In the genomic region with DNA sequence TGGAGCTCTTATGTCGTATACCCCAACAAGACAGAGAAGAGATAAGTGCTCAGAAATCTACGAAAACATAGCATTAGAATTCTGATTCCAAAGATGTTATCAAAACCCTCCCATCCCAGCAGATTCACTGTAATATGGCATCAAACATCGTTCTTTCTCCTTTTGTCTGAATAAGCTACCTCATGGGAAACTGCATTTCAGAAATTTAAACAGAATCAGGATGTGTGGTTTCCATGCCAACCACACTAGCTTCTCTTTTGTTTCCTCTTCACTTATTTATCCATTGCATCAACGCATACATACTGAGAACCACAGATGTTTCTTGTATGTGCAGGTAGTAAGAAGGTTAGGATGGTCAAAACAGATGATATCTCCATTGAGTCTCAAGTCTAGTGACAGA, we compare ENCODE assay signal across 22 mouse cellular contexts.
DNase-seq lines count a peak whose midpoint lies in the region; ATAC-seq and TF ChIP-seq lines count a peak whose summit lies in the region.
"Had no signal": no experiment of that assay in that cellular context is flagged by ENCODE, and none has a peak within 500 bp of the region (broad histone marks: within the 10 kb centered on the region; RNA-seq: fewer than 3 reads in every experiment).

No protein-coding gene starts in this region.

- no peaks in the 10 kb centered on the region for H3K9me3 ChIP-seq in forebrain, embryonic 14.5 days (replicated peaks; ENCODE audit: control insufficient read depth, low read length)
- no peaks in the 10 kb centered on the region for H3K9me3 ChIP-seq in forebrain, embryonic 13.5 days (replicated peaks)
- no peaks in the 10 kb centered on the region for H3K9me3 ChIP-seq in hindbrain, postnatal 0 days (ENCODE audit: low read length)
- no peaks in the 10 kb centered on the region for H3K9me3 ChIP-seq in hindbrain, embryonic 14.5 days (ENCODE audit: control insufficient read depth, low read length)
- H3K9me3 ChIP-seq in midbrain, embryonic 16.5 days (replicated peaks; ENCODE audit: control insufficient read depth, low read length, poor library complexity, severe bottlenecking): no peaks in the 10 kb centered on the region
- H3K9me3 ChIP-seq in midbrain, embryonic 11.5 days (ENCODE audit: control insufficient read depth, low read length): no peaks in the 10 kb centered on the region
- H3K9me3 ChIP-seq: embryonic facial prominence, embryonic 12.5 days; embryonic facial prominence, embryonic 15.5 days; heart, embryonic 12.5 days; heart, embryonic 15.5 days had no signal

- no peaks in the 10 kb centered on the region for H3K36me3 ChIP-seq in forebrain, embryonic 14.5 days (ENCODE audit: control insufficient read depth, insufficient read depth, low read length)
- no peaks in the 10 kb centered on the region for H3K36me3 ChIP-seq in forebrain, embryonic 13.5 days (ENCODE audit: poor library complexity, severe bottlenecking)
- no peaks in the 10 kb centered on the region for H3K36me3 ChIP-seq in hindbrain, postnatal 0 days (ENCODE audit: insufficient read depth, low read length)
- no peaks in the 10 kb centered on the region for H3K36me3 ChIP-seq in hindbrain, embryonic 14.5 days (replicated peaks; ENCODE audit: control insufficient read depth, insufficient read depth)
- H3K36me3 ChIP-seq in midbrain, embryonic 16.5 days (ENCODE audit: control insufficient read depth, insufficient read depth, low read length): no peaks in the 10 kb centered on the region
- no peaks in the 10 kb centered on the region for H3K36me3 ChIP-seq in midbrain, embryonic 11.5 days (ENCODE audit: control insufficient read depth, insufficient read depth, low read length)
- H3K36me3 ChIP-seq: embryonic facial prominence, embryonic 12.5 days; embryonic facial prominence, embryonic 15.5 days; heart, embryonic 12.5 days; heart, embryonic 15.5 days had no signal

- H3K9ac ChIP-seq in forebrain, embryonic 14.5 days (ENCODE audit: low read length): no peak overlapping the region
- no peak overlapping the region for H3K9ac ChIP-seq in forebrain, embryonic 13.5 days
- no peak overlapping the region for H3K9ac ChIP-seq in hindbrain, postnatal 0 days (replicated peaks; ENCODE audit: low read length)
- no peak overlapping the region for H3K9ac ChIP-seq in hindbrain, embryonic 14.5 days
- no peak overlapping the region for H3K9ac ChIP-seq in midbrain, embryonic 16.5 days (ENCODE audit: low read depth, low read length)
- no peak overlapping the region for H3K9ac ChIP-seq in midbrain, embryonic 11.5 days (ENCODE audit: low read length)
- H3K9ac ChIP-seq: embryonic facial prominence, embryonic 12.5 days; embryonic facial prominence, embryonic 15.5 days; heart, embryonic 12.5 days; heart, embryonic 15.5 days had no signal

- WGBS in forebrain, embryonic 14.5 days: 83% methylated on average over 4 of the region's 4 CpGs
- WGBS in forebrain, embryonic 13.5 days: 77% methylated on average over 4 of the region's 4 CpGs
- WGBS in hindbrain, postnatal 0 days: 68% methylated on average over 4 of the region's 4 CpGs
- 80% methylated on average over 4 of the region's 4 CpGs for WGBS in hindbrain, embryonic 14.5 days
- WGBS in midbrain, embryonic 16.5 days: 54% methylated on average over 4 of the region's 4 CpGs
- WGBS in midbrain, embryonic 11.5 days: 82% methylated on average over 4 of the region's 4 CpGs

- no peak for TF ChIP-seq CTCF in hindbrain, postnatal 0 days (IDR thresholded peaks at IDR 0.05; ENCODE audit: low read depth)

- no peak overlapping the region for H3K4me3 ChIP-seq in forebrain, embryonic 14.5 days (ENCODE audit: low read depth, low read length)
- no peak overlapping the region for H3K4me3 ChIP-seq in forebrain, embryonic 13.5 days
- H3K4me3 ChIP-seq in hindbrain, postnatal 0 days (ENCODE audit: low read length): no peak overlapping the region
- H3K4me3 ChIP-seq in hindbrain, embryonic 14.5 days (replicated peaks; ENCODE audit: low read length): no peak overlapping the region
- H3K4me3 ChIP-seq in midbrain, embryonic 16.5 days (ENCODE audit: low read depth, low read length): no peak overlapping the region
- no peak overlapping the region for H3K4me3 ChIP-seq in midbrain, embryonic 11.5 days (ENCODE audit: low read depth, low read length)
- H3K4me3 ChIP-seq: embryonic facial prominence, embryonic 12.5 days; embryonic facial prominence, embryonic 15.5 days; heart, embryonic 12.5 days; heart, embryonic 15.5 days had no signal

- H3K4me2 ChIP-seq in forebrain, embryonic 14.5 days (ENCODE audit: low read length): no peak overlapping the region
- H3K4me2 ChIP-seq in forebrain, embryonic 13.5 days: no peak overlapping the region
- H3K4me2 ChIP-seq in hindbrain, postnatal 0 days (ENCODE audit: low read depth, low read length): no peak overlapping the region
- H3K4me2 ChIP-seq in hindbrain, embryonic 14.5 days (replicated peaks): no peak overlapping the region
- H3K4me2 ChIP-seq in midbrain, embryonic 16.5 days (ENCODE audit: low read length): no peak overlapping the region
- H3K4me2 ChIP-seq in midbrain, embryonic 11.5 days: no peak overlapping the region
- H3K4me2 ChIP-seq: embryonic facial prominence, embryonic 12.5 days; embryonic facial prominence, embryonic 15.5 days; heart, embryonic 12.5 days; heart, embryonic 15.5 days had no signal

- H3K27me3 ChIP-seq in forebrain, embryonic 14.5 days (replicated peaks; ENCODE audit: control insufficient read depth, insufficient read depth, low read length): no peaks in the 10 kb centered on the region
- H3K27me3 ChIP-seq in forebrain, embryonic 13.5 days: no peaks in the 10 kb centered on the region
- no peaks in the 10 kb centered on the region for H3K27me3 ChIP-seq in hindbrain, postnatal 0 days (ENCODE audit: insufficient read depth, low read length)
- no peaks in the 10 kb centered on the region for H3K27me3 ChIP-seq in hindbrain, embryonic 14.5 days (ENCODE audit: control insufficient read depth, insufficient read depth, low read length)
- H3K27me3 ChIP-seq in midbrain, embryonic 16.5 days (ENCODE audit: control insufficient read depth, insufficient read depth, low read depth, low read length): no peaks in the 10 kb centered on the region
- no peaks in the 10 kb centered on the region for H3K27me3 ChIP-seq in midbrain, embryonic 11.5 days (ENCODE audit: control insufficient read depth, insufficient read depth, low read length)
- H3K27me3 ChIP-seq: embryonic facial prominence, embryonic 12.5 days; embryonic facial prominence, embryonic 15.5 days; heart, embryonic 12.5 days; heart, embryonic 15.5 days had no signal

- peak; percentile 28 for DNase-seq in forebrain, embryonic 14.5 days (ENCODE audit: low spot score)
- DNase-seq in hindbrain, postnatal 0 days (ENCODE audit: low spot score): peak; percentile 20
- DNase-seq in hindbrain, embryonic 14.5 days (ENCODE audit: low spot score): no peak
- no peak for DNase-seq in midbrain, embryonic 11.5 days (ENCODE audit: low spot score, missing footprints)
- DNase-seq: adrenal gland, postnatal 10 days; adrenal gland, postnatal 36 days; cerebellum, adult 11 months; cerebellum, adult 2 months; cerebellum, adult 9-11 months; cerebellum, postnatal 25 days; gastrocnemius, postnatal 25 days; heart, adult 18-20 months; heart, postnatal 14 days; heart, postnatal 4 days had no signal

- ATAC-seq in forebrain, embryonic 14.5 days: no peak
- no peak for ATAC-seq in forebrain, embryonic 13.5 days
- ATAC-seq in hindbrain, postnatal 0 days: no peak
- ATAC-seq in hindbrain, embryonic 14.5 days (ENCODE audit: low FRiP score): no peak
- peak; percentile 48; the same call in 1 of the 2 replicates for ATAC-seq in midbrain, embryonic 16.5 days
- no peak for ATAC-seq in midbrain, embryonic 11.5 days (ENCODE audit: low FRiP score)
- ATAC-seq: activated CD4-positive, CD25-positive, alpha-beta regulatory T cell, adult 4 months; intestine, postnatal 0 days had no signal

- H3K4me1 ChIP-seq in forebrain, embryonic 14.5 days (ENCODE audit: control insufficient read depth, insufficient read depth, low read length): no peaks in the 10 kb centered on the region
- no peaks in the 10 kb centered on the region for H3K4me1 ChIP-seq in forebrain, embryonic 13.5 days
- no peaks in the 10 kb centered on the region for H3K4me1 ChIP-seq in hindbrain, postnatal 0 days (ENCODE audit: insufficient read depth, low read length)
- H3K4me1 ChIP-seq in hindbrain, embryonic 14.5 days (replicated peaks; ENCODE audit: control insufficient read depth, insufficient read depth, low read length): no peaks in the 10 kb centered on the region
- no peaks in the 10 kb centered on the region for H3K4me1 ChIP-seq in midbrain, embryonic 16.5 days (ENCODE audit: control insufficient read depth, insufficient read depth, low read length)
- H3K4me1 ChIP-seq in midbrain, embryonic 11.5 days (ENCODE audit: control insufficient read depth, insufficient read depth, low read length): no peaks in the 10 kb centered on the region
- H3K4me1 ChIP-seq: embryonic facial prominence, embryonic 12.5 days; embryonic facial prominence, embryonic 15.5 days; heart, embryonic 12.5 days; heart, embryonic 15.5 days had no signal

- H3K27ac ChIP-seq in forebrain, embryonic 14.5 days (ENCODE audit: low read depth, low read length): no peak overlapping the region
- H3K27ac ChIP-seq in forebrain, embryonic 13.5 days: no peak overlapping the region
- no peak overlapping the region for H3K27ac ChIP-seq in hindbrain, postnatal 0 days
- no peak overlapping the region for H3K27ac ChIP-seq in hindbrain, embryonic 14.5 days
- peak overlapping the region; percentile 66; the same call in 1 of the 2 replicates for H3K27ac ChIP-seq in midbrain, embryonic 16.5 days (ENCODE audit: low read length)
- no peak overlapping the region for H3K27ac ChIP-seq in midbrain, embryonic 11.5 days (ENCODE audit: low read depth, low read length)
- H3K27ac ChIP-seq: embryonic facial prominence, embryonic 12.5 days; embryonic facial prominence, embryonic 15.5 days; heart, embryonic 15.5 days had no signal

Comparison
In these comparisons a context has a peak if more than half of its experiments do, and no peak if none do; other contexts are left out.
1. DNase-seq: peak in forebrain, embryonic 14.5 days (single experiment) and hindbrain, postnatal 0 days (single experiment); none in hindbrain, embryonic 14.5 days (single experiment) and midbrain, embryonic 11.5 days (single experiment).